25 mouse cellular contexts compared by ENCODE assay signal in genomic region chr1:131257288-131257687, GRCm38 (mm10).
"Had no signal": no experiment of that assay in that cellular context is flagged by ENCODE, and none has a peak within 500 bp of the region (broad histone marks: within the 10 kb centered on the region; RNA-seq: fewer than 3 reads in every experiment).

No protein-coding gene starts in this region.

- H3K4me2 ChIP-seq: heart, embryonic 12.5 days; hindbrain, embryonic 12.5 days; hindbrain, embryonic 14.5 days; intestine, embryonic 15.5 days; limb, embryonic 12.5 days; liver, embryonic 11.5 days; liver, embryonic 13.5 days; liver, embryonic 15.5 days had no signal

- DNase-seq: gastrocnemius, postnatal 10 days; gastrocnemius, postnatal 25 days; heart, adult 18-20 months; heart, postnatal 10 days; heart, postnatal 4 days; kidney, adult 18-20 months; kidney, adult 8-10 months; kidney, postnatal 10 days; kidney, postnatal 25 days; kidney, postnatal 4 days; liver; liver, embryonic 13.5 days had no signal

- H3K9me3 ChIP-seq: heart, embryonic 10.5 days; heart, embryonic 12.5 days; hindbrain, embryonic 10.5 days; hindbrain, embryonic 12.5 days; intestine, embryonic 15.5 days; limb, embryonic 10.5 days; limb, embryonic 12.5 days; liver, embryonic 13.5 days; liver, embryonic 15.5 days had no signal

- H3K4me3 ChIP-seq: heart, embryonic 10.5 days; heart, embryonic 12.5 days; hindbrain, embryonic 10.5 days; hindbrain, embryonic 12.5 days; intestine, embryonic 15.5 days; layer of hippocampus, adult 2 months; limb, embryonic 10.5 days; limb, embryonic 12.5 days; liver, embryonic 13.5 days; liver, embryonic 15.5 days had no signal

- H3K27me3 ChIP-seq: intestine, embryonic 15.5 days; liver, embryonic 13.5 days; liver, embryonic 15.5 days had no signal

- H3K36me3 ChIP-seq: heart, embryonic 10.5 days; heart, embryonic 12.5 days; hindbrain, embryonic 10.5 days; hindbrain, embryonic 12.5 days; intestine, embryonic 15.5 days; limb, embryonic 10.5 days; limb, embryonic 12.5 days; liver, embryonic 13.5 days had no signal

- H3K9ac ChIP-seq: heart, embryonic 12.5 days; hindbrain, embryonic 12.5 days; hindbrain, embryonic 14.5 days; intestine, embryonic 15.5 days; limb, embryonic 12.5 days; liver, embryonic 13.5 days; liver, embryonic 15.5 days had no signal

- ATAC-seq: inflammation-experienced regulatory T-cells, adult 6 months; intestine, embryonic 15.5 days; intestine, postnatal 0 days had no signal

- H3K27ac ChIP-seq: heart, embryonic 10.5 days; hindbrain, embryonic 10.5 days; hindbrain, embryonic 12.5 days; hindbrain, embryonic 14.5 days; intestine, embryonic 15.5 days; layer of hippocampus, adult 2 months; limb, embryonic 10.5 days; limb, embryonic 12.5 days; liver, embryonic 13.5 days; liver, embryonic 15.5 days had no signal

- H3K4me1 ChIP-seq: heart, embryonic 12.5 days; hindbrain, embryonic 10.5 days; hindbrain, embryonic 12.5 days; intestine, embryonic 15.5 days; liver, embryonic 13.5 days; liver, embryonic 15.5 days had no signal
